19 mouse cellular contexts compared by ENCODE assay signal in genomic region chr12:109946936-109947335, GRCm38 (mm10).
DNase-seq lines count a peak whose midpoint lies in the region; ATAC-seq lines count a peak whose summit lies in the region.
"Had no signal": no experiment of that assay in that cellular context is flagged by ENCODE, and none has a peak within 500 bp of the region (broad histone marks: within the 10 kb centered on the region; RNA-seq: fewer than 3 reads in every experiment).

No protein-coding gene starts in this region.

- H3K4me3 ChIP-seq in hindbrain, embryonic 10.5 days, result no peak overlapping the region; the same call in 1 of the 2 replicates
- no peak overlapping the region for H3K4me3 ChIP-seq in hindbrain, embryonic 13.5 days
- no peak overlapping the region for H3K4me3 ChIP-seq in midbrain, embryonic 13.5 days (replicated peaks)
- H3K4me3 ChIP-seq in midbrain, embryonic 15.5 days, result no peak overlapping the region
- H3K4me3 ChIP-seq in intestine, embryonic 16.5 days (ENCODE audit: low read length), result no peak overlapping the region
- H3K4me3 ChIP-seq: embryonic facial prominence, embryonic 15.5 days; gastrocnemius, adult 2 months; heart, embryonic 13.5 days; neural tube, embryonic 12.5 days had no signal

- H3K36me3 ChIP-seq in hindbrain, embryonic 10.5 days, result no peaks in the 10 kb centered on the region
- no peaks in the 10 kb centered on the region for H3K36me3 ChIP-seq in hindbrain, embryonic 13.5 days
- no peaks in the 10 kb centered on the region for H3K36me3 ChIP-seq in midbrain, embryonic 13.5 days
- no peaks in the 10 kb centered on the region for H3K36me3 ChIP-seq in midbrain, embryonic 15.5 days (replicated peaks)
- H3K36me3 ChIP-seq in intestine, embryonic 16.5 days (ENCODE audit: control insufficient read depth, insufficient read depth, low read length), result no peaks in the 10 kb centered on the region
- H3K36me3 ChIP-seq: embryonic facial prominence, embryonic 15.5 days; heart, embryonic 13.5 days; neural tube, embryonic 12.5 days had no signal

- peak overlapping the region; percentile 92 for H3K27ac ChIP-seq in hindbrain, embryonic 10.5 days
- H3K27ac ChIP-seq in hindbrain, embryonic 13.5 days, result no peak overlapping the region
- H3K27ac ChIP-seq in midbrain, embryonic 13.5 days, result peak overlapping the region; percentile 83
- H3K27ac ChIP-seq in midbrain, embryonic 15.5 days, result no peak overlapping the region
- no peak overlapping the region for H3K27ac ChIP-seq in intestine, embryonic 16.5 days (ENCODE audit: low read length)
- H3K27ac ChIP-seq: embryonic facial prominence, embryonic 15.5 days; gastrocnemius, adult 2 months; heart, embryonic 13.5 days; kidney, postnatal 0 days; neural tube, embryonic 12.5 days had no signal

- H3K4me1 ChIP-seq in hindbrain, embryonic 10.5 days (replicated peaks), result peaks cover 69% of the 10 kb centered on the region
- H3K4me1 ChIP-seq in hindbrain, embryonic 13.5 days (replicated peaks), result peaks cover 34% of the 10 kb centered on the region
- H3K4me1 ChIP-seq in midbrain, embryonic 13.5 days (replicated peaks), result peaks cover 49% of the 10 kb centered on the region
- peaks cover 7% of the 10 kb centered on the region for H3K4me1 ChIP-seq in midbrain, embryonic 15.5 days
- H3K4me1 ChIP-seq in intestine, embryonic 16.5 days (ENCODE audit: control insufficient read depth, insufficient read depth, low read length), result peaks cover 10% of the 10 kb centered on the region

- H3K4me2 ChIP-seq in hindbrain, embryonic 13.5 days, result no peak overlapping the region
- no peak overlapping the region for H3K4me2 ChIP-seq in midbrain, embryonic 13.5 days (replicated peaks)
- H3K4me2 ChIP-seq in midbrain, embryonic 15.5 days, result no peak overlapping the region
- H3K4me2 ChIP-seq in intestine, embryonic 16.5 days (ENCODE audit: low read depth, low read length), result no peak overlapping the region
- H3K4me2 ChIP-seq: embryonic facial prominence, embryonic 15.5 days; heart, embryonic 13.5 days; neural tube, embryonic 12.5 days had no signal

- WGBS in hindbrain, embryonic 10.5 days, result 40% methylated on average over 1 of the region's 1 CpGs
- WGBS in hindbrain, embryonic 13.5 days, result 36% methylated on average over 1 of the region's 1 CpGs
- 35% methylated on average over 1 of the region's 1 CpGs for WGBS in midbrain, embryonic 13.5 days
- 27% methylated on average over 1 of the region's 1 CpGs for WGBS in midbrain, embryonic 15.5 days
- WGBS in intestine, embryonic 16.5 days, result 82% methylated on average over 1 of the region's 1 CpGs

- no peak for DNase-seq in hindbrain, embryonic 10.5 days (ENCODE audit: low spot score)
- DNase-seq in thymus, adult 18-20 months, result no peak
- DNase-seq: adrenal gland, postnatal 14 days; cerebellum, adult 2 months; gastrocnemius, adult 2 months; heart, postnatal 36 days; kidney, adult 11 months; lung, adult 18-20 months; lung, postnatal 4 days had no signal

- peaks cover 4% of the 10 kb centered on the region; the same call in 1 of the 2 replicates for H3K9me3 ChIP-seq in hindbrain, embryonic 10.5 days
- H3K9me3 ChIP-seq in hindbrain, embryonic 13.5 days, result no peaks in the 10 kb centered on the region
- H3K9me3 ChIP-seq in midbrain, embryonic 13.5 days, result 0 out of 2 replicates have a peak, but pooled peaks cover 4% of the 10 kb centered on the region
- H3K9me3 ChIP-seq in midbrain, embryonic 15.5 days, result no peaks in the 10 kb centered on the region
- H3K9me3 ChIP-seq in intestine, embryonic 16.5 days (ENCODE audit: control insufficient read depth, low read length), result no peaks in the 10 kb centered on the region
- H3K9me3 ChIP-seq: embryonic facial prominence, embryonic 15.5 days; neural tube, embryonic 12.5 days had no signal

- no peak overlapping the region for H3K9ac ChIP-seq in hindbrain, embryonic 13.5 days
- no peak overlapping the region for H3K9ac ChIP-seq in midbrain, embryonic 13.5 days (replicated peaks)
- H3K9ac ChIP-seq in midbrain, embryonic 15.5 days, result no peak overlapping the region
- no peak overlapping the region for H3K9ac ChIP-seq in intestine, embryonic 16.5 days (ENCODE audit: low read depth, low read length)
- H3K9ac ChIP-seq: embryonic facial prominence, embryonic 15.5 days; heart, embryonic 13.5 days; neural tube, embryonic 12.5 days had no signal

- 0 out of 2 replicates have a peak, but pooled peaks cover 7% of the 10 kb centered on the region for H3K27me3 ChIP-seq in hindbrain, embryonic 10.5 days (ENCODE audit: insufficient read depth, poor library complexity, severe bottlenecking)
- H3K27me3 ChIP-seq in hindbrain, embryonic 13.5 days, result peaks cover 13% of the 10 kb centered on the region
- H3K27me3 ChIP-seq in midbrain, embryonic 13.5 days, result 0 out of 2 replicates have a peak, but pooled peaks cover 6% of the 10 kb centered on the region
- no peaks in the 10 kb centered on the region for H3K27me3 ChIP-seq in midbrain, embryonic 15.5 days (replicated peaks)
- H3K27me3 ChIP-seq in intestine, embryonic 16.5 days (replicated peaks; ENCODE audit: control insufficient read depth, insufficient read depth, low read length), result no peaks in the 10 kb centered on the region
- H3K27me3 ChIP-seq: embryonic facial prominence, embryonic 15.5 days; neural tube, embryonic 12.5 days had no signal

- ATAC-seq in hindbrain, embryonic 13.5 days (ENCODE audit: low FRiP score), result no peak
- ATAC-seq in midbrain, embryonic 13.5 days, result no peak
- no peak for ATAC-seq in midbrain, embryonic 15.5 days (replicated peaks)
- ATAC-seq in intestine, embryonic 16.5 days, result peak; percentile 36; the same call in 1 of the 2 replicates
- ATAC-seq in megakaryocyte-erythroid progenitor cell, adult 5-6 weeks (replicated peaks; ENCODE audit: low FRiP score, low TSS enrichment, poor library complexity, severe bottlenecking), result no peak
- ATAC-seq: activated CD4-positive, CD25-positive, alpha-beta regulatory T cell, adult 4 months had no signal

Comparison
In these comparisons a context has a peak if more than half of its experiments do, and no peak if none do; other contexts are left out.
1. H3K27ac ChIP-seq: peak in hindbrain, embryonic 10.5 days (single experiment) and midbrain, embryonic 13.5 days (single experiment); none in hindbrain, embryonic 13.5 days (single experiment), midbrain, embryonic 15.5 days (single experiment) and intestine, embryonic 16.5 days (single experiment).